Mouse (Mus musculus) hindbrain, embryonic 14.5 days (tissue): ENCODE results near the gene Frem2. TPM values are rescaled to one million over a fixed set of nuclear protein-coding genes. Genes with fewer than 3 reads are reported as not detected.

Experiments
- ATAC-seq: fragments of 200-750 bp; cut with Nextera tagmentation; 2 replicates; pipeline ENCODE4 v1.8.0; 2017; ENCODE audit warnings: moderate number of reproducible peaks, mild to moderate bottlenecking, moderate TSS enrichment, moderate library complexity; ENCODE audit not compliant: low FRiP score
- DNase-seq: peaks from one replicate; pipeline ENCODE4 v3.0.0-alpha.2; 2015; ENCODE audit warnings: low spot score
- H3K27ac ChIP-seq: fragments of 300-500 bp; sonication (generic); 2 replicates; pipeline ENCODE4 v1.5.1; 2014; ENCODE audit warnings: mild to moderate bottlenecking, moderate library complexity
- H3K27me3 ChIP-seq: fragments of 300-500 bp; sonication (generic); 2 replicates; pipeline ENCODE4 v1.6.1; 2014; ENCODE audit warnings: mild to moderate bottlenecking, low read length, mixed read lengths; ENCODE audit not compliant: control insufficient read depth, insufficient read depth
- H3K36me3 ChIP-seq: fragments of 300-500 bp; sonication (generic); replicated peaks from 2 replicates; pipeline ENCODE4 v1.6.1; 2014; ENCODE audit not compliant: control insufficient read depth, insufficient read depth
- H3K4me1 ChIP-seq: fragments of 300-500 bp; sonication (generic); replicated peaks from 2 replicates; pipeline ENCODE4 v1.6.1; 2014; ENCODE audit warnings: antibody characterized with exemption, low read length, mixed read lengths; ENCODE audit not compliant: control insufficient read depth, insufficient read depth
- H3K4me2 ChIP-seq: fragments of 300-500 bp; sonication (generic); replicated peaks from 2 replicates; pipeline ENCODE4 v1.6.1; 2014; ENCODE audit warnings: mild to moderate bottlenecking, moderate library complexity
- H3K4me3 ChIP-seq: fragments of 300-500 bp; sonication (generic); replicated peaks from 2 replicates; pipeline ENCODE4 v1.5.1; 2014; ENCODE audit warnings: mild to moderate bottlenecking, low read length
- H3K9ac ChIP-seq: fragments of 300-500 bp; sonication (generic); 2 replicates; pipeline ENCODE4 v1.6.1; 2014
- H3K9me3 ChIP-seq: fragments of 300-500 bp; sonication (generic); 2 replicates; pipeline ENCODE4 v1.6.1; 2016; ENCODE audit warnings: low read length; ENCODE audit not compliant: control insufficient read depth
- WGBS: fragments of 180-500 bp; shearing (Covaris S2); extraction: QIAGEN DNeasy Blood & Tissue Kit; methylation state at CpG from one replicate; pipeline ENCODE4 v1.1.7; 2014; 5-methylcytosine and 5-hydroxymethylcytosine counted together
- polyA plus RNA-seq: library from polyadenylated mRNA; unstranded; fragments of >200 nt; fragmentation: Nextera tagmentation; extraction: Ambion mirVana; gene quantifications from 2 replicates; pipeline ENCODE4 v1.2.1, GENCODE M21; 2014

Gene Frem2
- polyA plus RNA-seq, 1 experiment from 2014 or later: 2.7 TPM

DNA sequence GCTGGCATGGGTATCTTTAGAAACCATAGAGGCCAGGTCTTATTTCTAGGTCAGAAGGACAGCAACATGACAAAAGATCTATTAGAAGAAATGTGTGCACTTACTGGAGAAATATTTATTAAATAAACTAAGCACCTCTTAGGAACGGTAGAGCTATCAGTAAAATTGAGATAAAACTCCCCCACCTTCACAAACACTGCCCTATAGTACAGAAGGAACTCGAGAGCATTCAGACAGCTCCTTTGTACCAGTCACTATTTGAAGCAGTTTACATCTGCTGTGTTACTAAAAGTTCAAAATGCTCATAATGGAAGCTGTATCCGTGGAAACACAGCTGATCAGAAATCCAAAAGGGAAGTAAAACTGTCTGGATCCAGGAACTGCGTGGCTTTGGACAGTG lies 26.5 kb downstream of the Frem2 start:
- Histone ChIP-seq H3K27me3 (no peaks in the 10 kb centered on the region), H3K9me3 (no peaks in the 10 kb centered on the region), H3K4me3 (no peak overlapping the region), H3K4me2 (no peak overlapping the region), H3K27ac (no peak overlapping the region), H3K36me3 (no peaks in the 10 kb centered on the region), H3K4me1 (no peaks in the 10 kb centered on the region), H3K9ac (no peak overlapping the region)
- ATAC-seq: no peak
- no peak for DNase-seq
- 55% methylated on average over 4 of the region's 4 CpGs for WGBS

DNA sequence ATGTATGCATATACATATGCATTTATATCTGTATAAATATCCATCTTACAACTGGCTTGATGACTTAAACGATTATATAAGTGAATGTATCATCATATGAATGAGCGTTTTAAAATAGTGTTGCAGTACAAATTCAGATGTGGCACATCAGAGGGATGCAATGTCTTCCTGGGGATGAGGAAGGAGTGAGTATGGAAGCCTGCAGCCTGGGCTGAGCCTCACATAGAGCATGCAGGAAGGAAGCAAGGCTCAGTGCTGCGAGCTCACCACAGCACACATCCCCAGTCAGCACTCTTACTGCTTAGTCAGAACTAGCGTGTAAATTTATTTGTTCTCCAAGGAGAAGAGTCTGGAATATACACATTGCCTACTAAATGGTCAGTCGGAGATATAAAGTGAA lies 27.2 kb downstream of the Frem2 start:
- Histone ChIP-seq H3K27ac (no peak overlapping the region), H3K9me3 (no peaks in the 10 kb centered on the region), H3K9ac (no peak overlapping the region), H3K4me3 (no peak overlapping the region), H3K4me2 (no peak overlapping the region), H3K4me1 (no peaks in the 10 kb centered on the region), H3K36me3 (no peaks in the 10 kb centered on the region), H3K27me3 (no peaks in the 10 kb centered on the region)
- DNase-seq (no peak), ATAC-seq (no peak)
- 93% methylated on average over 5 of the region's 5 CpGs for WGBS

DNA sequence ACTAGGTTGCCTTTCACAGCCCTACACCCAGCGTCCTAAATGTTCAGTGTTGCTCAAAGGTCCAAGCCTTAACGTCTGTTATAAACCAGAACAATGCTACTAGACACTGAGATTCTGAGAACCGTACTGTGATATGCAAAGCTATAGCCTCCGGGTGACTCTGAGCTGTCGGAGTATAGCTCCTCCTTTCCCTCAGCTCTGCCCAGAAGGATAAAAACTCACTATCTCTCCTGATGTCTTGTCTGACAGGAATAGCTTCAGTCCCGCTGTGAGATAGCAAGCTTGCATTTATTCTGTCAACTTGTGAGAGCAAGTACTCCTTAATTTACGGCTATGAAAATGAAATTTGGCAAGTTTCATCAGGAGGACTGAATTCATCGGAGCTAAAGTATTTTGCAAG lies 33.9 kb downstream of the Frem2 start:
- Histone ChIP-seq H3K36me3 (no peaks in the 10 kb centered on the region), H3K27ac (no peak overlapping the region), H3K9me3 (no peaks in the 10 kb centered on the region), H3K9ac (no peak overlapping the region), H3K27me3 (no peaks in the 10 kb centered on the region), H3K4me1 (no peaks in the 10 kb centered on the region), H3K4me3 (no peak overlapping the region), H3K4me2 (no peak overlapping the region)
- 87% methylated on average over 8 of the region's 8 CpGs for WGBS
- ATAC-seq: no peak
- no peak for DNase-seq

GRCm38 (mm10) chr3:53620978-53621377 lies 36.2 kb downstream of the Frem2 start:
- no peak for DNase-seq
- no peaks in the 10 kb centered on the region for H3K36me3 ChIP-seq
- no peaks in the 10 kb centered on the region for H3K4me1 ChIP-seq
- WGBS: 70% methylated on average over 3 of the region's 3 CpGs
- H3K4me2 ChIP-seq: no peak overlapping the region
- no peak overlapping the region for H3K9ac ChIP-seq
- no peak overlapping the region for H3K4me3 ChIP-seq
- H3K9me3 ChIP-seq: no peaks in the 10 kb centered on the region
- H3K27ac ChIP-seq: no peak overlapping the region
- H3K27me3 ChIP-seq: no peaks in the 10 kb centered on the region
- no peak for ATAC-seq

DNA sequence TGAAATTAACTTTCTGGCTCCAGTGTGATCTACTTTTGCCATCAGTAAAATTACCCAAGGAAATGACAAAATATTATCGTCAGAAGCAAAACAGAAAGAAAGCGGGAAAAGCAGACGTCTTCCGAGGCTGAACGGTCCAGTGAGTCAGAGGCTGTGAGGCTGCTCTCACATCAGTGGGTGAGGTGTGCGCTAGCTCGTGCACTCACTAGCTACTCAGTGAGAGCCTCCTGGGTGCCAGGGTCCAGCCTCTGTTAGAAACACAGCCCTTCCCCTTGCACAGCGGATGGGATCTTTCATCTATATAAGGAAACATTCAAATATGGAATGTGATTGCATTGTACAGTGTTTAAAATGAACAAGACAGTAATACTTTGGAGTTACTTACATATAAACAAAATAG lies 36.8 kb downstream of the Frem2 start:
- Histone ChIP-seq H3K4me1 (no peaks in the 10 kb centered on the region), H3K36me3 (no peaks in the 10 kb centered on the region), H3K4me3 (no peak overlapping the region), H3K9me3 (no peaks in the 10 kb centered on the region), H3K9ac (no peak overlapping the region), H3K27me3 (no peaks in the 10 kb centered on the region), H3K4me2 (no peak overlapping the region), H3K27ac (no peak overlapping the region)
- WGBS: 83% methylated on average over 8 of the region's 8 CpGs
- DNase-seq (no peak), ATAC-seq (no peak)

DNA sequence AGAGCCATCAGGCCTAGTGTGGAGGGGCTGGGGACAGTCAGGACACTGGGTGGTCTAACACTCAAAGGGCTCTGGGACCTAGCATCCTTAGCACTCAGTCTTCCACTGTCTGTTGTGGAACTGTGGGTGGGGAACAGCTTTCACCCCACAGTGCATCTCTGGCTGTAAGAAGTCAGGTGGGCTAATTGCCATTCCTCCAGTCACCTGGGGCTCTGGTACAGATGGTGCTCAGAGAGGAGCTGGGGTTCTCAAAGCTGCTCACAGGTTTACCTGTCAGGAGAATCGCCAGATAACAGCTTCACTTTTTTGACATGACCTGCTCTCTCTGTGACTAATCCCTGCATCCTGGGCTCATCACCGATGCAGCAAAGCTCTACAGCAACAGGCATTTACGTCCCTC lies 46.0 kb downstream of the Frem2 start:
- Histone ChIP-seq H3K27ac (no peak overlapping the region), H3K27me3 (no peaks in the 10 kb centered on the region), H3K36me3 (no peaks in the 10 kb centered on the region), H3K9me3 (no peaks in the 10 kb centered on the region), H3K9ac (no peak overlapping the region), H3K4me3 (no peak overlapping the region), H3K4me2 (no peak overlapping the region), H3K4me1 (no peaks in the 10 kb centered on the region)
- DNase-seq: no peak
- ATAC-seq: no peak
- 75% methylated on average over 3 of the region's 3 CpGs for WGBS

GRCm38 (mm10) chr3:53609851-53610250 lies 47.3 kb downstream of the Frem2 start:
- ATAC-seq (no peak), DNase-seq (no peak)
- H3K27me3 ChIP-seq: no peaks in the 10 kb centered on the region
- H3K27ac ChIP-seq: no peak overlapping the region
- 31% methylated on average over 4 of the region's 4 CpGs for WGBS
- 0 out of 2 replicates have a peak, but pooled peaks cover 5% of the 10 kb centered on the region for H3K9me3 ChIP-seq
- no peaks in the 10 kb centered on the region for H3K4me1 ChIP-seq
- H3K9ac ChIP-seq: no peak overlapping the region
- no peak overlapping the region for H3K4me2 ChIP-seq
- H3K36me3 ChIP-seq: no peaks in the 10 kb centered on the region
- no peak overlapping the region for H3K4me3 ChIP-seq

- Histone ChIP-seq H3K4me1 (no peaks in the 10 kb centered on the region), H3K9me3 (0 out of 2 replicates have a peak, but pooled peaks cover 1% of the 10 kb centered on the region), H3K9ac (no peak overlapping the region), H3K4me3 (no peak overlapping the region), H3K36me3 (no peaks in the 10 kb centered on the region), H3K27me3 (no peaks in the 10 kb centered on the region), H3K4me2 (no peak overlapping the region), H3K27ac (no peak overlapping the region)
- 51% methylated on average over 4 of the region's 4 CpGs for WGBS
- DNase-seq (no peak), ATAC-seq (no peak)
Measured at GRCm38 (mm10) chr3:53600140-53600539, 57.0 kb downstream of the Frem2 start.

- H3K4me1 ChIP-seq: no peaks in the 10 kb centered on the region
- no peak overlapping the region for H3K4me3 ChIP-seq
- no peaks in the 10 kb centered on the region for H3K36me3 ChIP-seq
- H3K9me3 ChIP-seq: no peaks in the 10 kb centered on the region
- H3K4me2 ChIP-seq: no peak overlapping the region
- H3K9ac ChIP-seq: no peak overlapping the region
- H3K27me3 ChIP-seq: no peaks in the 10 kb centered on the region
- no peak overlapping the region for H3K27ac ChIP-seq
- WGBS: 44% methylated on average over 7 of the region's 7 CpGs
- ATAC-seq: no peak
- no peak for DNase-seq
Measured at GRCm38 (mm10) chr3:53599315-53599714, 57.8 kb downstream of the Frem2 start.

GRCm38 (mm10) chr3:53598153-53598800 lies 58.9 kb downstream of the Frem2 start:
- H3K36me3 ChIP-seq: no peaks in the 10 kb centered on the region
- H3K27me3 ChIP-seq: no peaks in the 10 kb centered on the region
- no peaks in the 10 kb centered on the region for H3K4me1 ChIP-seq
- H3K27ac ChIP-seq: no peak overlapping the region
- H3K9me3 ChIP-seq: no peaks in the 10 kb centered on the region
- DNase-seq: no peak
- H3K9ac ChIP-seq: no peak overlapping the region
- no peak overlapping the region for H3K4me3 ChIP-seq
- no peak overlapping the region for H3K4me2 ChIP-seq
- WGBS: 16% methylated on average over 9 of the region's 9 CpGs
- no peak for ATAC-seq
